Mouse (Mus musculus): ENCODE data around the gene Kdelr1.
"Not testable (repeated sequence)": the region's sequence is repeated elsewhere in the genome, so short reads cannot be mapped to it uniquely, and the experiment has no call there.

The Kdelr1 gene

DNA sequence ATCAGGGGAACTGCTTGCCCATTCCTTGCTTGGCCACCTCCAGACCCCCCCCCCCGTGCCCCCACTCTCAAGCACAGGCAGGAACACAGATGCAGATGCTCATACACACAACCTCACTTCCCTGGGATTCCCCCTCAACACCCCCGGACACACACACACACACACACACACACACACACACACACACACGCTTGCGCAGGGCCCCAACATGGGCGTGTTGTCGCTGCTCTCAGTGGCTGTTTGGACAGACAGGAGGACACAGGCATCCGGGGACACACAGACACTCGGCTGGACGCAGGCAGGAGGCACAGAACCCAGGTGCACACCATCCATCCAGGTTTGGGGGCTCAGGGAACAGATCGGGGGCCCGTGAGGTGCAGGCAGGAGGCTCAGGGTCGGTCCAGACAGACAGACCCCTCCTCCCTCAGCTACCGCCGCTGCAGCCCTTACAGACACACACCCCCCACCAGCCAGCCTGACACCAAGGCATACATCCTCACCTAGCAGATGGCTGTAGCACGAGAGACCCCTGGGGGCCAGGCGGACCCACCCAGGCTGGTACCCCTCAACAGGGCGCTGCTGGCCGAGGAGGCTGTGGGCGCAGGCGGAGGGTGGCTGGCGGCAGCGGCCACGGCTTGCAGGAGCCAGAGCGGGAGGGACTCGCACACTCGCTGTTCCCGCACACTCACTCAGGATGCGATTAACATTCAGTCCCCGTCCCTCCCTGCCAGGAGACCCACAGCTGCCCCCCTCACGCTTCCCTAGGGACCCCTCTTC is 2.1 kb upstream of the Kdelr1 start:
- no peak for DNase-seq (ENCODE audit: low spot score)

DNA sequence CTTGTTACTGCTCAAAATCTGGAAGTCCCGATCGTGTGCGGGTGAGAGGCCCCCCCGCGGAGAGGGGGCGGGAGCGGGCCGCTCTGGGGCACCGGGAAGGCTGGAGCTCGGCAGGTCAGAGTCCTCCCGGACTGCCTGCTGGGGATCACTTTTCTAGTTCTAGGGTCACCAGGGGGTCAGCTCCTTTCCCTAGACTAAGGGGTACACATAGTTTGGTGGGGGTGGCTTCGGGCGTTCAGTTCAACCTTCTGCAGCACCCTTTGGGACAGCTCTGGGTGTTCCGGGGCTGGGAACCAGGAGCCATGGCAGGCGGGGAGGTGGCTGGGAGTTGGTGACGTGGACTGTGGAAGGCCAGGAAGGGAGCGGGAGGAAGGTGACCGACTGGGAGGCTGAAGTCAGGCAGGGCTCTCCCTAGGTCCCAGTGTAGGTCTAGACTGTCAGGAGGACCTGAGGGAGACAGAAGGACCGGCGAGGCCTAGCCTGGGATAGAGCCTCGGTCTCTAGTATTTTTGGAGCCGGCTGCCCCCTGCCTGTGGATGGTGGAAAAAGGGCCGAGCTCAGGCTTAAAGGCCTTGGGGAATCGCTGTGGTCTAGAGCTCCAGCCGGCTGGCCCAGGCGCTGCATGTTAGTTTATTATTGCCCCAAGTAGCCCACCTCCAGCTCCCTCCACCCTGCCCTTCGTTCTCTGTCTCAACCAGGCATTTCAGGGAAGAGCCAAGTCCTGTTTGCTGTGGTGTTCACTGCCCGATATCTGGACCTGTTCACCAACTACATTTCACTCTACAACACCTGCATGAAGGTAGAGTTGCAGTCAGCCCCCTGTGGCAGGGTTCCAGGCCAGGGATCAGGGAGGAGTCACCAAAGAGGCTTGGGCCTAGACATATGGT is 732 bp downstream of the Kdelr1 start:
- peak; percentile 42 for DNase-seq (ENCODE audit: low spot score)

DNA sequence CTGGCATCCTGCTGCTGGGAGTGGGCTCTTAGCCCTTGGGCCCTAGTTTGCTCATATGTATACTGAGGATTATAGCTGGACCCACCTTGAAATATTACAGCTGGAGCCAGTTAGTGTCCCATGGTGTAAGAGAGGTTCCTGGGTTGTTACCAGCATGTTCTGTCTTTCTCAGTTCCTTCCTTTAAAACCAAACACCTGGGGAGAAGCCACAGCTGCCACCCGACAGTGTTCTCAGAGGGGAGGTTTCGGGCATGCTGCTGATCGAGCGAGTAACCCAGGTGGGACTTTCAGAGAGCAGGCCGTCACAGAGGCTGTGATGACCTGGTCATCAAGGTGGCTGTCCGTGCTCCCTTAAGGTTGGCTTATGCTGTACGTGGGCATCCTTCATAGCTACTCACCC is 4.3 kb downstream of the Kdelr1 start:
- no peak for DNase-seq (ENCODE audit: low spot score)

DNA sequence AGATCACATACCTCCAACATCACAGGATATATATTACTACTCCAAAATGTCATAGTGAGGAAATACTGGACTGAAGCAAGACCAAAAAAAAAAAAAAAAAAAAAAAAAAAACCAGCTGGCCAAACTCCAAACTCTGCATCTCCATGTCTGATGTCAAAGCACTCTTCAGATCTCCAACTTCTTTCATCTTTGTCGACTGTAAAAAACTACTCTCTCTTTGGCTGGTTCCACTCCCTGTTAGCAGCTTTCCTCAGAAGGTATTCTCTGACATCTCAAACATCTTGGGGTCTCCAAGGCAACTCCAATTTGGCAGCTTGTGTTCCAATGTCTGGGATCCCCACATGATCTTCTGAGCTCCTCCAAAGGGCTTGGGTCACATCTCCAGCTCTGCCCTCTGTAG is 5.7 kb downstream of the Kdelr1 start, which contains the start of gene Grin2d:
Grin2d (minus strand) TSS at position 101 of the 400 bp plus-strand sequence.
- DNase-seq (ENCODE audit: low spot score), result not testable (repeated sequence)

DNA sequence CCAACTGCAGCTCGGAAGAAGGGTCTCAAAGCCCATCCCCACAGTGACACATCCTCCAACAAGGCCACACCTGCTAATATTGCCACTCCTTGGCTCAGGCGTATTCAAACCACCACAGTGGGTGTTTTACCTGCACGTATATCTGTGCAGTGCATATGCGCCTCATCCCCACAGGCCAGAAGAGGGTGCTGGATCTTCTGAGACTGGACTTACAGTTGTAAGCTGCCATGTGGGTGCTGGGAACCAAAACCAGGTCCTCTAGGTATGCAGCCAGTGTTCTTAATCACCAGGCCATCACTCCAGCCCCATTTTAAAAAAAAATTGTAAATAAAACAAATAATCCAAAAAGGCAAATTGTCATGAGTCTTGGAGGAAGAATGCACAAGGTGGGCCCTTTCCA is 8.0 kb downstream of the Kdelr1 start:
- no peak for DNase-seq (ENCODE audit: low spot score)

DNA sequence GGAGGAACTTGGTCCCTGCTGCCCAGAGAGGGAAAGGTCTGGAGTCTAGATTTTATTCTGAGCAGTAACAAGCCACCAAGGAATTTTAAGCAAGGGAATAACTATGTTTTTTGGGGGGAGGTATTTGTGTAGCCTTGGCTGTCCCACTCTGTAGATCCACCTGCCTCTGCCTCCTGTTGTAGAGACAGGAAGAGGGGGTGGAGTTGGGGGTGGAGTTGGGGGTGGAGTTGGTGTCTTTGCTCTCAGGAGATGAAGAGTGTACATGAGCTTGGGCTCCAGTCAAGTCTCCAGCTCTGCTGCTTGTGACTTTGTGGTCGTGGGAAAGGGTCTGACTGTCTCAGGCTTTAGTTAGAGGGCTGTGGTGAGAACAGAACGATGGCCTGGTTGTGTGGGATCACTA is 8.4 kb downstream of the Kdelr1 start:
- DNase-seq (ENCODE audit: low spot score), result no peak

DNA sequence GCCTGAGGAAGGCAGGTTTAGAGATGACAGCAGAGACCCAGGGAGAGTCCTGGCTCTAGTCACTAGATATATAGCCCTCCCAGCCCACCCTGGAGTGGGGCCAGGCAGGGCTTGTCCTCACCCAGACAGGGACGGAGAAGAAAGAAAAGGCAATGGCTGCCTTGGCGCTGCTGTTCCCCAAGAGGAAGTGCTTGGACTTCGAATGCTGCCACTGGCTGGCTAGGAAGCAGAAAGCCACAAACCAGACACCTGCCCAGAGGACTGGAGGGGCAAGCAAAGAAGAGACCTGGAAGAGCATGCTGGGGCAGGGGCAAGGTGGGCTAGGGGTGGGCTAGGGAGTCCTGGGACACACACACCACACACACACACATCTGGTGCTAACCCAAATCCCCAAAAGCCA is 14.7 kb downstream of the Kdelr1 start:
- no peak for DNase-seq (ENCODE audit: low spot score)

DNA sequence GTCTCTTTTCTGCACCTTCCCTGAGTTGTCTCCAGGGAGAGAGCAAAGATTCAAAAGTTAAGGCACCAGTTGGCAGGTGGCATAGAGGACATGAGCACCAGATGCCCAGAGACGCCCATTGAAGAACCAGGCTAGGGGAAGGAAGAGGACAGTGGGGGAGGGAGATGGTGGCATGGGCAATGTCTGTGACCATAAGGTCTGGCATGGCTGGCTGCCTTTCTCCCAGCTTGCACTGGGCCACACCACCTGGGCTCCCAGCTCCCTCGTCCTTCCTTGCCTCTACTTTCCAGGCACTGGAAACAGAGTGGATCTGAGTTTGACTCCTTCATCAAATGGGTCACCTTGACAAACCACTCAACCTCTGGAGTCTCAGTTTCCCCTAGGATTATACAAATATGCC is 20.1 kb downstream of the Kdelr1 start:
- no peak for DNase-seq (ENCODE audit: low spot score)

DNA sequence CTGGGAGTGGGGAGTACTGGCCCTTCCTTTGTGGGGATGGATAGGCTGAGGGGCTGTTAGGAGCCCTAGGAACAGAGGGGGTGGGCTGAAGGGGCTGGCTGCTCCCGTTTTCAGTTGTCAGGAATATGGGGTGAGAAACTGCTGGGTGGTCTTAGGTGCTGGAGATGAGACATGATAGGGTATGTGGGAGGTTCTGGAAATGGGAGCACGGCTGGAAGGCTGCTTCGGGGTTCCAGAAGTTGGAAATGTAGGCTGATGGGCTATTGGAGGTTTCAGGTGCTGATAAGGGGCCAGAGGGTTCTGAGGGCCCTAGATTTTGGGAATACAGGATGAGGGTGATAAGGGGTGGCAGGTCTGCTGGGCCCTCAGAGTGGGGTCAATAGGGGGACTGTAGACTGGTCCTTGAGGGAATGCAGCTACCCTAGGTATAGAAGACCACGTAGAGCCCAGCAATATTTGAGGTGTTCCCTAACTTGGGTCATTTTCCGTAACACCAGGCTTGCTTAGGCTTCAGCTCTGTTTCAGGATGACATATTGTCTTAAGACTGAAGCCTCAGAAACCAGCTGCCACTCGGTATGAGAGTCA is 23.5 kb downstream of the Kdelr1 start:
- DNase-seq (ENCODE audit: low spot score), result no peak

DNA sequence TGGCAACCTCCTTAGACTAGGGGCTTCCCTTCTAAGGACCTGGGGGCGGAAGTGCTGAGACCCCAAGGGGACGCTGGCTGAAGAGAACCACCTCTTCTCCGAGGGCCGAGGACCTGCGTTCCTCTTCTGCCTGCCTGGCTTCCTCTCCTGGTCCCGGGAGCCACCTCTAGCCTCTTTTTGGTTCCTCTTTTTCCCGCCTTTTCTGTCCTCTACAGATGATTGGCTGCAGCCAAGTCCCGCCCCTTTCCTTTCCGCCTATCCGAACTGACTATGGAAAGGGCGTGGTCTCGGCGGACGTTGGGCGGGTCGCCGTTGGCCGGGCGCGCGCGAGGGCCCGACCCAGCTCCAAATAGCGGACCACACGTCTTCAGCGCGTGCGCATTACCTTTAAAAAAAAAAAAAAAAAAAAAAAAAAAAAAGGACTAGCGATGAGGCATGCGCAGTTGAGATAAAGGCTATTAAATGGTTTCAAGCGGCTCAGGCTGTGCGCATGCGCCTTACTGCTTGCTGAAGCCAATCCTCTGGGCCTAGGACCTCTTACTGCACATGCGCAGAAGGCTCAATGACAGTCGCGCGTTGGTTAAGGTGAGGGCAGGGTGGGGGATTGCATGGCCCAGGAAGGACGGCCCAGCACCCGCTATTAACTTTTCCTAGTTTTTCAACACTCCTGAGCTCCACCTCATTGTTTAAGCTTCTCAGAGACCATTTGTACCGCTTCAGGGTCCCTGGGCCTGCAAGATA is 24.1 kb downstream of the Kdelr1 start, which contains the start of the genes Syngr4 and Tmem143:
Syngr4 (minus strand) TSS at position 198 of the 741 bp plus-strand sequence.
Tmem143 (plus strand) TSS at position 425 of the 741 bp plus-strand sequence.
- DNase-seq (ENCODE audit: low spot score), result peak; percentile 97

DNA sequence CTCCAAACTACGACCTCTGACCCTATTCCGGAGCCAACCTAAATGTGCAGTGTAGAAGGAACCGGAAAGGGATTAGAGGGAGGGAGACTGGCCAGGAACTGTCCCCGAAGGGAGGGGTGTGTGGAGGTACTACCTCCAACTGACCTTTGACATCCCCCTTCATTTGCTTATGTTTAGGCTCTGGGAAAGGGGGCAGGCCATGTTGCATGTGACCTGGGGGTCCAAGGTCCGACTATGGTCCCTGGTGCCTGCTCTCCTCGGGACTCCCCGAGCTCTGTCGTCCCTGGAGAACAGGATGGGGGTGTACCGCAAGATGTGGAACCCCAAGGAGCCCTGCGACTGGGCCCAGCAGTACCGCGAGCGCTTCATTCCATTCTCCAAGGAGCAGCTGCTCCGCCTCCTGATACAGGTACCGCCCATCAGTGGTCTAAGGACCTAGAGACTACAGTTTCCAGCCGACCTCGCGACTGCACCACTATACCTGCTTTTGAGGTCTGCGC is 24.7 kb downstream of the Kdelr1 start:
- peak; percentile 58 for DNase-seq (ENCODE audit: low spot score)

DNA sequence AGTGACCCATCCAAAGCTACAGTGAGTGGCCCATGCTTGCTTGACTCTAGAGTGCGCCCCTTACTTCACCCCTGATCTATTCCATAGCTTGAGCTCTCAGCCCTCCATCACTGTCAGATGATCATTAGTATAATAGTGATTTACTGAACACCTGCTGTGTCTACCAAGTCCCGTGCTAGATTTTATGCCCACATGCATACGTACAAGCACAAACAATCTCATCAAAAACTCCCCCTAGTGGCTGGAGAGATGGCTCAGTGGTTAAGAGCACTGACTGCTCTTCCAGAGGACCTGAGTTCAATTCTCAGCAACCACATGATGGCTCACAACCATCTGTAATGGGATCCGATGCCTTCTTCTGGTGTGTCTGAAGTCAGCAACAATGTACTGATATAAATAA is 25.6 kb downstream of the Kdelr1 start:
- not testable (repeated sequence) for DNase-seq (ENCODE audit: low spot score)

DNA sequence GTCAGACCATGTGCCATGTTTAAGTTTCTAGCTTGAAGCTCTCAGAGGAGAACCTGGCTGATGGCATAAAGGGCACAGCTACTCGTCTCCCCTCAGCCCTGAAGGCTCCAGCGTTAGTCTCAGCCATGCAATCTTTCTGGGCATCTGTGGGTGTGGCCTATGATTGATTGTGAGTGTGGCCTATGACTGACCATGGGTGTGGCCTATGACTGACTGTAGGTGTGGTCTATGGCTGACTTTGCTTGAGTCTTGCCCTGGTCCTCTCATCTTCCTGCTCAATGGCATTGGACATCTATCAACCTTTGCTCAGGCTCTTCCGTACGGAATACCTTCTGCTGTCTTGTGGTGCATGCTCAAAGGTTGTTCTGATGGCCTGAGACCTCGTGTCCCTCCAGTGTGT is 29.0 kb downstream of the Kdelr1 start:
- no peak for DNase-seq (ENCODE audit: low spot score)

DNA sequence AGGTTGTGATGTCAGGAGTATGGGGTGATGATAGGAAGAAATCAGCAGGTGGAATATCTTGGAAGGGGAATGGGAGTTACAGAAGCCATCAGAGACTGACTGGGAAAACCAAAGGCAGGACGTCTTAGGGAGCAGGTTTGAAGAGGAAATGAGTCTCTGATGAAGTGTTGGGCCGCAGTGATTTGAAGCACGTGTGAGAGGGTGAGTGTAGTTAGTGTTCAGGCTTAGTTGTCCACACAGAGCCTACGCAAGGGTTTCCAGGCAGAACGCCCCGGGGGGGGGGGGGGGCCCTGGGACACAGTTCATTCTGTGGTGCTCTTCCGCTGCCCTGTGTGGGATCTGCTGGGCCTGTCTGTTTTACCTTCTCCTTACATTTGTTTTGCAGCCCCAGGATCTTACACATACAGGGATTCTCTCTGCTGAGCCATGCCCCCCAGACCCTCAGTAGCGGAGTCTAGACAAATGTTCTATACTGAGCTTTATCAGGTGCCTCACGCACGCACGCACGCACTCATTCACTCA is 30.0 kb downstream of the Kdelr1 start:
- DNase-seq (ENCODE audit: low spot score), result no peak

DNA sequence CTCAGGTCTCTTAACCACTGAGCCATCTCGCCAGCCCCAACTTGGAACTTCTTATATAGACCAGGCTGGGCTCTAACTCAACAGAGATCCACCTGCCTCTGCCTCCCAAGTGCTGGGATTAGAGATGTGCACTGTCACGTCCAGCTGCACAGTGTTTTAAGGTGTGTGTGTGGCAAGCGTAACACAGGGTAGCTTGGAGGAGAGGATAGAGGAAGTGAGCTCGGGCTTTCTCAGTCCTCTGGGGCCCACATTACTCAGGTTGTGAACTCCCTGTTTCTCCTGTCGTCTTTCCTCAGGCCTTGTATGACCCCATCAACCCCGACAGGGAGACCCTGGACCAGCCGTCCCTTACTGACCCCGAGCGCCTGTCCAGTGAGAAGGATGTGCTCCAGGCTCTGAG is 34.0 kb downstream of the Kdelr1 start:
- DNase-seq (ENCODE audit: low spot score), result no peak

DNA sequence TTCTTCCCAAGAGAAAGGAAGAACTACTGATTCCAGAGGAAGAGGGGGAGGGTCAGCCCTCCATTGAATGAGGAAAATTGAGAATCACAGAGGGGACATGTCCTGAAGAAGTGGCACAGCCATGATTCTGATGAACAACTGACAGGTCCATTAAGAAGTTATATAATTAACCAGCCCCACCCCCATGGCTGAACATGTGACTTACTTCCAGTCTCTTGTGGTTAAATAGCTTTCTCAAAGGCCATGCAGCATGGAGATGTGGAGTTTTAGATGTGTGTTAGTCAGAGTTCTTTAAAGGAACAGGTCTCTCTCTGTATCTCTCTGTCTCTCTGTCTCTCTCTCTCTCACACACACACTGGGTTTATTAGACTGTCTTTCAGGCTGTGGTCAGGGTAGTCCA is 35.8 kb downstream of the Kdelr1 start:
- DNase-seq (ENCODE audit: low spot score), result no peak

DNA sequence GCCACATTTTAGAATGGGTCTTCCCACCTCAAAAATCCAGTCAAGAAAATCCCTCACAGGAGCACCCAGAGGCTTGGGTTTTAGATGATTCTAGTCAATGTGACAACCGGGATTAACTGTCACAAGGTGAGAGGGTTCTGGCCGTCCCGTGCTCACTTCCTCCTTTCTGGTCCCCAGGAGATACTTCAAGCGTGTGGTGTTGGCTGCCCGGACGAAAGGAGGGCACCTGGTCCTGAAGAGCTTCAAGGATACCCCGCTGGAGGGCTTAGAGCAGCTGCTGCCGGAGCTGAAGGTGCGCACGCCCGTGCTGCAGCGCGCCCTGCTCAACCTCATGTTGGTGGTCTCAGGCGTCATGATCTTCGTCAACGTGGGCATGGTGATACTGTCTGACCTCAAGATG is 36.6 kb downstream of the Kdelr1 start:
- no peak for DNase-seq (ENCODE audit: low spot score)

DNA sequence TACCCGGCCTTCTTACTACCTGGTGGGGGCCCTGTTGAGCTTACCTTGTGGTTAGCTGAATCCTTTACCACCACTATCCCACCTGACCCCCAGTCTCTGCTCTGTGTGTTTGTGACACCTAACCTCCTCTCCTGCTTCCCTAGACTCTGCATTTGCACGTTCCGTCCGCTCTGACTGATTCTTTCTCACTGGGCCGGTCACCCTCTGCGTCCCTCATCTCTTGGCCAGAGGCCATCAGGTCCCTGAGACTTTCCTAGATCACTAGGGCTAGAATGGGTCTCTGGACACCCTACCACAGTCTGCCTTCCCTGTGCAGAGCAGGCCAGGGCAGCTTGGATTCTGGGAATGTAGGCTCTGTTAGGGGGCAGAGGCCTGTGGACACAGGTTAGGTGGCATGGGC is 41.5 kb downstream of the Kdelr1 start:
- DNase-seq (ENCODE audit: low spot score), result no peak

DNA sequence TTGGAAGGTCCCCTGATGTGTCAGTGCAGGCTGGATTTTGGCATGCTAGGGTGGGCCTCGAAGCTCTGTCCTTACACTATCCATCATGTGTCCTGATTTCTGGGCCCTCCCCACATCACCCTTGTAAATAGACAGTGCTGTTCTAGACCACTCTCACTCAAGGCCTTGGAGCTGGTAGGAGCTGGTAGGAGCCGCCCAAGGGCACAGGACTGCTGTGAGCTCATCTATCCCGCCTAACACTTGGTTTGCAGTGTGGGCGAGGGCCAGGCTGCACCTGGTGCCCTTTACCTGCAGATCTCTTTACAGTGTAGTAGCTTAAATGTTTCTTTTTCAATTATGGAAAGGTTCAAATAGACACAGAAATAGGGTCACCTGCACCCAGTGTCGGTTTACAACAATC is 42.4 kb downstream of the Kdelr1 start:
- no peak for DNase-seq (ENCODE audit: low spot score)

DNA sequence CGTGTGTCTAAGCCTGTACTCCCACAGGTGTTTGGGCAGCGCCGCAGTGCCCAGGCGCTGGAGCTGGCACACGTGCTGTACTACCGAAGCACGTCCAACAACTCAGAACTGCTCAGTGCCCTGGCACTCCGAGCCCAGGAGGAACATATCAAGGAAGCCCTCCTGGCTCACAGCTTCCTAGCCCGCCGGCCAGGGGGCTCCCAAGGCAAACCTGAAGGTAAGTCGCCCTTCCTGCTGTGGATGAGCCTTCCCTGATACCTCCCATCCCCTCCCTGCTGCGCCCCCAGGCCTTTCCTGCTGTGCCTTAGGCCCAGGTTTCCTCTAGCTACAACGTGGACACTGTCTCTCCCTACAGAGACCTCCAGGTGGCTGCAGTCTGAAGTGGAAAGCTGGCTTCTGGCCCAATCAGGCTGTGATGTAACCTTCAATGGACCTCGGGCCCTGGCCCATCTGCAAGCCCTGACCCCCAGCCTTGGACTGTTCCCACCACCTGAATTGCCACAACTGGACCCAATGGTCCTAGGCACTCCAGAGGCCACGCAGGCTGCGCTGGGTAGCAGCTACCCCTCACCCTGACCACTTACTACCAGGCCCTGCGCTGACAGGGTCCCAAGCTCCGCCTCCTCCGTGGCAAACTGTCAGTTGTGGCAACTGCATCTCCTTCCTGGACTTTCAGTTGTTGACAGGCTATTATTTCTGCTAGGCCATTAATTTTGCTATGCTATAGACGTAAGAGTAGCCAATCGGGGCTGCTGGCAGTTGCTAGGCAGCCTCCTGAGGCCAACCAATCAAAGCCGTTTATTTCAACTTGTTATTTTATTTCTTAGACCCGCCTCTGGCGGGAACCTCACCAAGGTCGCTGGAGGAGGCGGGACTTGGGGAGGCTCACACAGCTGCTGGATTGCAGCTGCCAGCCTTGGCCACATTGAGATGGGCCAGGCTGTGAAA is 43.8 kb downstream of the Kdelr1 start:
- peak; percentile 82 for DNase-seq (ENCODE audit: low spot score)
